Mouse (Mus musculus) neutrophil, adult 59 days (primary cell): ENCODE results near the gene Fam187a. TPM values are rescaled to one million over a fixed set of nuclear protein-coding genes. Genes with fewer than 3 reads are reported as not detected.

Source experiments
- total RNA-seq, 2 experiments: library from RNA; stranded (reverse); gene quantifications; 1 replicate in 1 of 2; 2 replicates in 1 of 2; pipeline ENCODE4 v1.2.4; 2023

Fam187a gene
- total RNA-seq: not detected

DNA sequence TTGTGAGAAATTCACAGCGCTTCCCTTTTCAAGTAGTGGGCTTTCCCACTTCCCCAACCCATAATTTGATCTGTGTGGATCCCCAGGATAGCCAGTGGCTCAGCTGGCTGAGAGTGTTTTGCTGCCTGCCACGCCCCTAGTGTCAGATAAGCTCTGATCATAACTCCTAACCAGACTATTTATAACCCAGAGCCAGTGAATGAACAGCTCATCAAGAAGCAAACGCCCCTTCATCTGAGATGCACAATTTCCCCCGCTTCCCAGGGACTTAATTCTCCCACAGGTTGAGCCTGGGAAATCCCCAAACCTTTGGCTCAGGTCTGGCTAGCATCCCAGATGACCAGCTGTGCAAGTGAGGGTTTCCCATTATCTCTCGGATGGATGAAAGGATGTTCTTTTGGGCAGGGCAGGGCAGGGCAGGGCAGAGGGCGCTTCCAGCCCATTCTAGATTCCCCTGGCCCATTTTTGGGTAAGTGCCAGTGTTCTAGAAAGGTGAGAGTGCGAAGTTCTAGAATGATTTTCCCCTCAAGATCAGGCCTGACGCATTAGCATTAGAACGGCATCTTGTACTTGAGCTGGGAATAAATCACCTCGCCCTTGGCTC, at the start of gene Fam187a:
Gene Fam187a, plus strand, starts transcription at position 554 of the 604 bp plus-strand sequence.

DNA sequence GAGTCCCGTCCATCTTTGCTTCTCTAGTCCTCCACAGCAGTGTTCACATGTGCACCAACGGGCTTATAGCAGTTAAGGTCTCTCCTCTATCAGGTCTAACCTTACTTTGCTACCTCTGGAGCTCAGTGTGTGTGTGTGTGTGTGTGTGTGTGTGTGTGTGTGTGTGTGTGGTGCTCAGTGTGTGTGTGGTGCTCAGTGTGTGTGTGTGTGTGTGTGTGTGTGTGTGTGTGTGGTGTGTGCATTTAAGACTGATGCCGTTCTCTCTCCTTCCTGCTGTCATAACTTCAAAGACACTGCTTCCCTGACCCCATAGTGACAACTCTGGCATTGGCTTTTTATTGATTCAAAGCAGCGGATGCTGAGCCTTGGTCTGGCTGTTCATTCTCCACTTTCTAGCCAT, 49.4 kb upstream of the Fam187a start, which contains the start of gene Higd1b:
Gene Higd1b, plus strand, starts transcription at position 301 of the 400 bp plus-strand sequence.

DNA sequence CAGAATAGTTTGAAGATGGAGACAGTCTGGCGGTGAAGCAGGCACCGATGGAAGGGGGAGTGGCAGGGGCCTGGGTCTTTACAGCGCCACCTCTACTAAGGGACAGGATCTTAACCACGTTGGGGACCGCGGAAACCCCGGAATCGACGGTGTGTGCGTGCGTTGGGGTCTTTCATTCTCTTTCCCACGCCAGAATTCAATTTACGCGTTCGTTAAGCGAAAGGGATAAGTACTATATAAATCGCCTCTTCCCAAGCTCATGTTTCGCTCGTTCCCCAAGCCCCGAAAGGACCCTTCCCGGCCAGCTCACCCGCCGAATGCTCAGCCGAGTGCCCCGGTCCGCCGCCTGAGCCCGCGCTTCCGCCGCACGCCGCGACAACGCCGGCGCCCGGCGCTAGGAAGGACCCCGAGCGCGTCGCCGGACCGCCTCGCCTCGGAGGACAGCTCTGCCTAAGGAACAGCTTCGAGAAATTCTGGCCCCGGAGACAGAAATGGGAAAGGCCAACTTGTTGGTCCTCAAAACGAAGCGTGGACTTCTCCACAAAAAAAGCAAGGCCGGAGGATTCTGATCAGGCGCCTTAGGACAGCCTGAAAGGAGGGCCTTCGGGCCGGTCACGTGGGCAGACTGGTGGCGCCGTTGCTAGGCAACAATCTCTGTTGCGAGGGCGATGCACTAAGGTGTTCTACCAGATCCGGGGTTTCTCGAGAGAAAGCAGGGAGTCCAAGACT, 4.2 kb upstream of the Fam187a start, which contains the start of the genes Eftud2 and Ccdc103:
Gene Eftud2, minus strand, starts transcription at position 401 of the 729 bp plus-strand sequence.
Gene Ccdc103, plus strand, starts transcription at position 620 of the 729 bp plus-strand sequence.

DNA sequence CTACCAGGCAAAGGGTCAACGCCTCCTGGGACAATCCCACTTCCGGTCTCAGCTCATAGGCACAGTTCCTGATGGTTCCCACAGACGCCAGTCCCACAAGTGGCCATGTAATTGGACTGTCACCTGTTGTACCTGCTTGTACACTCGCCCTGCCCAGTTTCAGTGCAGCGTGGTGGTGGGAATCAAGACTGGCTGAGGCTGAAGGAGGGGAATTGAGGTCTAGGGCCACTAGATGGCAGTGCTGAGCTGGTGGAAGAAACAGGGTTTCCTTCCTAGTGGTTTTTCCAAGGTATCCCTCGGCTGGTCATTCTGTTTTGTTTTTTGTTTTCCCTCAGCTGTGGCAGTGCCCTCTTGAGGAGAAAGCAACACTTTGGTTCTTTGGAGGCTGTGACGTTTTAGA, 15.8 kb downstream of the Fam187a start, which contains the start of gene Gfap:
Gene Gfap, minus strand, starts transcription at position 150 of the 400 bp plus-strand sequence.

DNA sequence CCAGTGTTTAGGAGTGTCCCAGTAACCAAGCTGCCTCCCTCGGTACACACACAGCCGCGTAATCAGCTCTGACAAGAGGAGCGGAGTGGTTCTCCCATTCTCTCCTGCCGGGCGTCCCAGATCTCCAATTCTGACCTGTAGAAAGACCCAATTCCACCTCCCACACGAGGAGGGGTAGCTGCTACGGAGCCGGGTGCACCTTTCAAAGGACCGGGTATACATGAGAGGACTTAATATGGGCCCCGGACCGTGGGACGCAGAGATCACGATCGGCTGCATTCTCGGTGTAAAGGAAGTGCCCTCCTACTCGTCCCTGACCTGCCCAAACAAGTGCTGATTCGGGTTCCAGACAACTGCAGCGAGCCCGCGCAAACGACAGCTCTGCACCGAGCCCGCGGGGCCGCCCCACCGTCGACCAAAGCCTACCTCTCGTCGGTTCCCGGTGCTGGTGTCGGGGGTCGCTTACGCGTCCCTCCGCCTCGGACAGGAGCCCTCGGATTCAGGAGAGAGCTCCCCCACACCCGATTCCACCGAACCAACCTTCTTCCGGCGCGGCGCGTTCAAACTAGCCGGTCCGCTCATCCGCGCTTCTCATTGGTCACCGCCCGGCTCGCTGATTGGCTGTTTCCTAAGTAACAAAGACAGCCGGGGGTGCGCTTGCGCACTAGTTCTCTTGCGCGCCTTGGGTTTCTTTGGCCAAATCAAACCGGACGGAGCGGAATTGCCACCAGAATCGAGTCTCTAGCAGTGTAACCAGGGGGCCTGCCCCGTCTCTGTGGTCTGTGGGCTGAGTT, 39.8 kb downstream of the Fam187a start, which contains the start of gene Kif18b:
Gene Kif18b, minus strand, starts transcription at position 568 of the 794 bp plus-strand sequence.

Other genes with a start within 250 kb of the Fam187a start
- gene Meioc, start 221.5 kb upstream of the Fam187a start, total RNA-seq: not detected
- 10 to 100 TPM; 10.9 to 12.5 TPM for gene Ccdc43, start 187.4 kb upstream of the Fam187a start, total RNA-seq
- gene Adam11, start 123.7 kb upstream of the Fam187a start, total RNA-seq: 1 to 10 TPM in 1 of 2 experiments, under 1 TPM in 1; 0.13 to 1.3 TPM
- gene Gjc1, start 65.5 kb upstream of the Fam187a start, total RNA-seq: under 1 TPM in 1 of 2 experiments, not detected in 1; 0.16 TPM
- gene Higd1b, start 49.3 kb upstream of the Fam187a start, total RNA-seq: not detected
- gene Eftud2, start 4.2 kb upstream of the Fam187a start, total RNA-seq: 10 to 100 TPM; 57.7 to 64.3 TPM
- under 1 TPM in 1 of 2 experiments, not detected in 1; 0.33 TPM for gene Ccdc103, start 4.0 kb upstream of the Fam187a start, total RNA-seq
- gene Gfap, start 15.7 kb downstream of the Fam187a start, total RNA-seq: 1 to 10 TPM in 1 of 2 experiments, under 1 TPM in 1; 0.18 to 2.4 TPM
- gene Kif18b, start 40.0 kb downstream of the Fam187a start, total RNA-seq: 10 to 100 TPM; 30.0 to 31.3 TPM
- not detected for gene C1ql1, start 61.5 kb downstream of the Fam187a start, total RNA-seq
- gene Nmt1, start 143.0 kb downstream of the Fam187a start, total RNA-seq: 10 to 100 TPM; 55.5 to 73.7 TPM
- 10 to 100 TPM; 21.8 to 25.4 TPM for gene Dcakd, start 143.2 kb downstream of the Fam187a start, total RNA-seq
- gene Plcd3, start 216.5 kb downstream of the Fam187a start, total RNA-seq: 1 to 10 TPM in 1 of 2 experiments, under 1 TPM in 1; 0.29 to 1.0 TPM
- gene Acbd4, start 216.5 kb downstream of the Fam187a start, total RNA-seq: 10 to 100 TPM; 17.5 to 24.9 TPM
- 10 to 100 TPM; 37.7 to 39.4 TPM for gene Hexim1, start 231.1 kb downstream of the Fam187a start, total RNA-seq
- gene Hexim2, start 247.3 kb downstream of the Fam187a start, total RNA-seq: 1 to 10 TPM; 1.0 to 2.0 TPM